Mouse (Mus musculus) ES-E14 (cell line): Measurements from ENCODE around the gene Gm7271. TPM values are rescaled to one million over a fixed set of nuclear protein-coding genes. Genes with fewer than 3 reads are reported as not detected.
A peak's percentile ranks its signal among the peaks of the same experiment; 100 is the strongest.

Source experiments
- DNase-seq: peaks from one replicate; pipeline ENCODE4 v3.0.0-alpha.2; 2013; ENCODE audit warnings: low read depth, low spot score
- H3K27ac ChIP-seq: 2 replicates; pipeline ENCODE4 v1.5.1; 2012; ENCODE audit warnings: low read depth, mild to moderate bottlenecking, low read length, moderate library complexity, mixed read lengths; ENCODE audit not compliant: poor library complexity, insufficient read depth, severe bottlenecking
- H3K36me3 ChIP-seq: 2 replicates; pipeline ENCODE4 v1.6.1; 2012; ENCODE audit warnings: mild to moderate bottlenecking, low read length, moderate library complexity, mixed read lengths; ENCODE audit not compliant: control insufficient read depth, poor library complexity, insufficient read depth, severe bottlenecking
- H3K4me1 ChIP-seq, 2 experiments: fragments of 150-350 bp in 1 of 2; sonication (generic) in 1 of 2; 2 replicates each; pipeline ENCODE4 v1.6.1; 2012; ENCODE audit warnings: low read length in 2 of 2, mild to moderate bottlenecking in 1 of 2, mixed read lengths in 1 of 2; ENCODE audit not compliant: control insufficient read depth in 2 of 2, insufficient read depth in 2 of 2, poor library complexity in 1 of 2
- H3K4me3 ChIP-seq, 2 experiments: fragments of 150-350 bp in 1 of 2; sonication (generic) in 1 of 2; 2 replicates each; pipeline ENCODE4 v1.5.1; 2012; ENCODE audit warnings: low read length in 2 of 2, low read depth in 1 of 2, mild to moderate bottlenecking in 1 of 2, mixed read lengths in 1 of 2; ENCODE audit not compliant: insufficient read depth in 1 of 2, poor library complexity in 1 of 2, severe bottlenecking in 1 of 2
- H3K9ac ChIP-seq: 2 replicates; pipeline ENCODE4 v1.6.1; 2012; ENCODE audit warnings: low read depth, mild to moderate bottlenecking, low read length, mixed read lengths; ENCODE audit not compliant: poor library complexity, insufficient read depth, severe bottlenecking
- H3K9me3 ChIP-seq: fragments of 150-350 bp; sonication (generic); 2 replicates; pipeline ENCODE4 v1.6.1; 2012; ENCODE audit warnings: low read depth, mild to moderate bottlenecking, low read length; ENCODE audit not compliant: control insufficient read depth, insufficient read depth
- CHD2 ChIP-seq: IDR thresholded peaks from 2 replicates; pipeline ENCODE4 v1.6.1; 2014; ENCODE audit warnings: mild to moderate bottlenecking, low read depth, low read length, inconsistent platforms
- HCFC1 ChIP-seq: IDR thresholded peaks from 2 replicates; pipeline ENCODE4 v1.6.1; 2012; ENCODE audit warnings: low read length, inconsistent platforms, borderline replicate concordance; ENCODE audit not compliant: insufficient read depth
- MAFK ChIP-seq: IDR thresholded peaks from 2 replicates; pipeline ENCODE4 v1.6.1; 2014; ENCODE audit warnings: mild to moderate bottlenecking, low read depth, low read length, inconsistent platforms; ENCODE audit not compliant: insufficient read depth
- ZC3H11A ChIP-seq: IDR thresholded peaks from 2 replicates; pipeline ENCODE4 v1.6.1; 2012; ENCODE audit warnings: low read depth, mild to moderate bottlenecking, inconsistent platforms, low read length, borderline replicate concordance
- ZNF384 ChIP-seq: IDR thresholded peaks from 2 replicates; pipeline ENCODE4 v1.6.1; 2012; ENCODE audit warnings: low read depth, low read length, inconsistent platforms
- in situ Hi-C, 2 experiments: fragments of 600-800 bp; cut with MboI; formaldehyde crosslinking; loops; one replicate each; pipeline ENCODE4 v1.15.1; 2025; ENCODE audit warnings: low sequenced_read_pairs in 2 of 2, inconsistent platforms in 1 of 2; ENCODE audit not compliant: unreplicated experiment in 2 of 2
- total RNA-seq: library from RNA; depleted of rRNA; stranded (reverse); fragments of 300-350 nt; gene quantifications from 2 replicates; pipeline ENCODE4 v1.2.3, GENCODE M21; 2012

Gene Gm7271
- total RNA-seq, 1 experiment = not detected

- no peaks in the 10 kb centered on the region for H3K36me3 ChIP-seq
- H3K4me3 ChIP-seq = no peak overlapping the region
- no peaks in the 10 kb centered on the region for H3K9me3 ChIP-seq
- H3K27ac ChIP-seq = no peak overlapping the region
- no peak for DNase-seq
- no peak overlapping the region for H3K9ac ChIP-seq
- TF ChIP-seq HCFC1 (no peak), ZNF384 (no peak), MAFK (no peak), ZC3H11A (no peak), CHD2 (no peak)
- no peaks in the 10 kb centered on the region for H3K4me1 ChIP-seq
- in situ Hi-C loops = no loop called here
Measured at GRCm38 (mm10) chr5:76525066-76525465, 41.2 kb downstream of the Gm7271 start.

DNA sequence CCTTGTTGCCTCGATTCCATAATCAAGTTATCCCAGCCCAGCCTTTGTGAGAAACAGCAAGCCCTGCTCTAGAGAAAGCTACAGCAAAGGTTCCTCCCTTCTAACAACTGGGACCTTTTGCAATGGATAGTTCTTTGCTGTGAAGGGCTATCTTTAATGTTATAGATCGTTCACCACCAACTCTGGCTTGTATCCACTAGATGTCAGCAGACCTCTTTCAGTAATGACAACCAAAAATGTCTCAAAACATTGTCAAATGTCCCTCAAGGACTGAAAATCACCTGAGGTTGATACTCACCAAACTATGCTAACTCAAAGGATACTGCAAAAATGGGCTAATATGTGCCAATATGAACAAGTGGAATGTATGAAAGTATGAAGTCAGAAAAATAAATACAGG, 42.0 kb downstream of the Gm7271 start:
- TF ChIP-seq ZNF384 = no peak
- no peak for TF ChIP-seq ZC3H11A
- no peak overlapping the region for H3K9ac ChIP-seq
- DNase-seq = no peak
- in situ Hi-C loops = no loop called here
- H3K4me3 ChIP-seq = no peak overlapping the region
- H3K4me1 ChIP-seq = no peaks in the 10 kb centered on the region
- no peaks in the 10 kb centered on the region for H3K36me3 ChIP-seq
- no peaks in the 10 kb centered on the region for H3K9me3 ChIP-seq
- H3K27ac ChIP-seq = no peak overlapping the region

DNA sequence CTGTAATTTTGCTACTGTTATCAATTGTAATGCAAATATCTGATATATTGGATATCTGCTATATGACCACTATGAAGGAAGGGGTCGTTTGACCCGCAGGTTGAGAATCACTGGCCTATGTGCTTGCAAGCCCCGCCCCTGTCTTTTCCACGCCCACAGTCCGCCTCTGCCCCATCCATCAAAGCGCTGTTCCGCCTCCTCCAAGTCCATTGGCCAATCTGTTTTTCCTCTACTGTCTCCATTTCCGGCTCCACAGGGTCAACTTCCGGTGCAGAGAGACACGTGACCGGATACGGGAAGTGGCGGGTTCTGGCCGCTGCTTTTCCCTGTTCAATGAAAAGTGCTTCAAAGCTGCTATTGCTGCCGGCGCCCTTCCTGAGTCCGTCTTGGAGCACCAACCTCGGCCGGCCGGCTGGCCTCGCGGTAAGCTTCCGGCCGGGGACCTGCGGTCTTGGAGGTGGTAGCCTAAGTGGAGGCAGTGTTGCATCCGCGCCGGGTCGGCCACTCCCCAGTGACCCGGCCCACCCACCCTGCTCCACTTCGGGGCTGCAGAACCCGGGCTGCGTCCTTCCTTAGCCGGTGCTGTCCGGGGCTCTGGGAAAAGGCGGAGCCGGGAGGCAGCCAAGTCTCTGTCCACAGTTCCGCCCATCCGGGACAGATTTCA, 45.3 kb downstream of the Gm7271 start, which contains the start of gene Exoc1:
TSS of gene Exoc1 (plus strand) at position 272 of the 664 bp plus-strand sequence.
- Histone ChIP-seq H3K36me3 (no peaks in the 10 kb centered on the region; the same call in 1 of the 2 replicates), H3K4me1 (no peaks in the 10 kb centered on the region), H3K27ac (peak within 1 kb of the TSS; percentile 74), H3K9me3 (no peaks in the 10 kb centered on the region), H3K4me3 (peak within 1 kb of the TSS; percentile 87 to 98), H3K9ac (peak within 1 kb of the TSS; percentile 95)
- DNase-seq = peak; percentile 98
- peak; percentile 91 for TF ChIP-seq CHD2
- no peak for TF ChIP-seq MAFK
- in situ Hi-C loops = no loop called here

- no peaks in the 10 kb centered on the region for H3K4me1 ChIP-seq
- no peaks in the 10 kb centered on the region; the same call in 1 of the 2 replicates for H3K36me3 ChIP-seq
- no peak for TF ChIP-seq ZNF384
- TF ChIP-seq MAFK = no peak
- no peak for TF ChIP-seq HCFC1
- TF ChIP-seq CHD2 = no peak
- no peak for TF ChIP-seq ZC3H11A
- no peak for DNase-seq
- in situ Hi-C loops = no loop called here
- H3K4me3 ChIP-seq = peak overlapping the region; percentile 87 to 98
- H3K9me3 ChIP-seq = no peaks in the 10 kb centered on the region
- peak overlapping the region; percentile 95 for H3K9ac ChIP-seq
- H3K27ac ChIP-seq = no peak overlapping the region
Measured at GRCm38 (mm10) chr5:76529704-76530066, 45.8 kb downstream of the Gm7271 start.

DNA sequence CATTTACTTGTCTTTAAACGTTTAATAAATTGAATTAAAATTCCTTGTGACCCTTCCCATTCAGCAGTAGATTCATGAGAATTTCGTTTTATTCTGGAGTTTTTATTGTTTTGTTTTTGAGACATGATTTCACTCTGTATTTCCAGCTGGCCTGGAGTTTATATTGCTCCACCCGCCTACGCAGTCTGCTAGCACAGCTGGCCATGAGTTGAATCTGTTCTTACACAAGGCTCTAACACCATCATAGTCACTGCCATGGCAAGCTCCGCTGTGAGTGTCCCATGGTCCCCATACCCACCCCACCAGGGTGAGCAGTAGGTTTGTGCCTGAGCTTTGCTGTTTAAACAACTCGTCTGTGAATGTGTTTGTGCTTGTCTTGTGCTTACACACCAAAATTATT, 49.3 kb downstream of the Gm7271 start:
- peaks cover 14% of the 10 kb centered on the region for H3K36me3 ChIP-seq
- in situ Hi-C loops = no loop called here

More for the DNA sequence above, 49.3 kb downstream of the Gm7271 start:
- TF ChIP-seq HCFC1 = no peak
- no peak for TF ChIP-seq MAFK
- no peak for TF ChIP-seq ZC3H11A
- TF ChIP-seq CHD2 = no peak
- TF ChIP-seq ZNF384 = no peak
- Histone ChIP-seq H3K9ac (no peak overlapping the region), H3K4me1 (no peaks in the 10 kb centered on the region), H3K27ac (no peak overlapping the region), H3K9me3 (no peaks in the 10 kb centered on the region), H3K4me3 (no peak overlapping the region)
- no peak for DNase-seq
